Mouse (Mus musculus) layer of hippocampus, postnatal 14 days (tissue): ENCODE data around the gene Tent2. TPM values are rescaled to one million over a fixed set of nuclear protein-coding genes. Genes with fewer than 3 reads are reported as not detected.
"Not testable (repeated sequence)": the region's sequence is repeated elsewhere in the genome, so short reads cannot be mapped to it uniquely, and the experiment has no call there.

Experiments used
- DNase-seq, 2 experiments: peaks; one replicate each; pipeline ENCODE4 v3.0.0; 2021 to 2022; ENCODE audit warnings: low spot score in 2 of 2, mixed read lengths in 1 of 2
- long read RNA-seq, 2 experiments: library from polyadenylated mRNA; stranded (forward); transcript quantifications; one replicate each; pipeline ENCODE4 v2.0.0; 2021
- total RNA-seq, 2 experiments: library from RNA; stranded (reverse); gene quantifications; 2 replicates each; pipeline ENCODE4 v1.2.3; 2021

The Tent2 gene
- total RNA-seq, result 10 to 100 TPM; 20.5 to 20.6 TPM
- long read RNA-seq, experiment 1, transcript Tent2-201 (15 exons, 2,990 nt), result major isoform, 9 of 15 reads
- long read RNA-seq, experiment 1, partial matches to known transcripts, result 0 of 15 reads
- long read RNA-seq, experiment 1, other reads (novel, unspliced or antisense), result 5 of 15 reads
- long read RNA-seq, experiment 2, transcript Tent2-201 (15 exons, 2,990 nt), result major isoform, 7 of 15 reads
- long read RNA-seq, experiment 2, partial matches to known transcripts, result 1 of 15 reads
- long read RNA-seq, experiment 2, other reads (novel, unspliced or antisense), result 5 of 15 reads

DNA sequence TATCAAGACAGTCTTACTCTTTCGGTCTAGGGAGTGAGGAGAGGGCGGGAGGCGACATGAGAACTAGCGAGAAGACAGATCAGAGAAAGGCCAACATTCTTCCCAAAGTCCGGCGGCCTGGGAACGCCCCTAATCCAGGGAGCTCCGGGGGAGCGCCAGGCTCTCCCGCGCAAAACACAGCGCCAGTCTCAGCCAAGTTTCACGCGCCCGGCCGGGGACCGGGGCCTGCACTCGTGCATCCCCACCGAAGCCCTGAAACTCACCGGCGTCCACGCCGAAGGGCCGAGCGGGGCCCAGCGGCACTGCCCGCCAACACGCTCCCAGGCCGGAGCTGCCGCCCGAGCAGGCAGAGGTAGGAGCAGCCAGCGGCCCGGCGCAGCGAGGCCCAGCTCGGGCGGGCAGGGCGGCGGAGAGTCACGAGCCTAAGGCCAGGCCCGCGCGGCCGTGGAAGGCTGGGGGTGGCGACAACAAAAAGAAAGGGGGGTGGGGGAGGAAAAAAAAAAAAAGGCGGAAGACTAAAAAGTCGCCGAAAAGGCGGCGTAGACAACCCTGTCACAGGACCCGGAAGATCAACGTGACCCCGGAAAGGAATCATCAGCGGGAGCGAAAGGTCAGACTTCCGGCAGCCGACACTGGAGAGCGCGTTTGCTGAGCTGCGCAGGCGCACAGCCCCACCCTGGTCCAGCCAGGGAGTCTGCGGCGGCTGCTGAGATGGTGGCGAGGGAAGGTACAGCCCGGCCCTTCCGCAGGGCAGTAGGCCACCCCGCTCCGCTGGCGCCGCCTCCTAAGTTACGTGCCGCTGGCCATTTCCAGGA, at the start of gene Tent2:
TSS of gene Tent2 (minus strand) at position 555 of the 815 bp plus-strand sequence.
- peak; percentile 90 to 96 for DNase-seq

DNA sequence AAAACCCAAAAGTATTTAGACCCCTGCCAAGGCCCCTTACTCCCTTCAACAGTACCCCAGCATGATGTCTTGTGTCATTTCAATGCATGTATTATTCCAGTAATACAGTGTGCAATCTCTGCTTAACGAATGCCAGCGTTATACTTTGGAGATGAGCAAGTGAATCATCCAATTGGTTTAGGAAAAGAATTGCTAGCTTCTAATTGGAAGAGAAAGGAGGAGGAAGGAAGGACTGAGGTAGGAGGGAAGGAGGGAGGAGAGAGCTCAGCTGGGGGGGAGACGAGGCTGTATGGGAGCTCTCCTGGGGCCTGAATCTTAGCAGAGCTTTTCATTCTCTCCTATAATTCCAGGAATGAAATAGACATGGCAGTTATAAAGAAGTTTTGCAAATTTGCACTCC, 49.0 kb upstream of the Tent2 start:
- DNase-seq, result no peak

DNA sequence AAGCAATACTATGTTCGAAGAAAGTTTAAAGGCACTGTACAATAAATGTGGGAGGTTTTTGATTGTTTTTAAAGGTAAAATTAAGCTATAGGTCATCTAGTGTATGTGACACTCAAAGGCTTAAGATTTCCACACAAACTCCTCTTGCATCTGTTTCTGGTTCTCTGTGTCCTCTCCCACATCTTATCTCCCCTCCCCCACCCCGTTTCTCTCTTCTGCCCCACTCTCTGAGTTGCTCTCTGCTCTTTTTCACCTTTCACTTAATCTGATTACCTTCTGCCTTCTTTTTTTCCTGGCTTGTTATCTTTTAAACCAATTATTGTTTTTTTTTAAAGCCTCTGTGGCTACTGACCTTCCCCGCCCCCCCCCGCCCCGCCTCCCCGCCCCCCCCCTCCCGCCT, 47.4 kb upstream of the Tent2 start:
- no peak for DNase-seq

DNA sequence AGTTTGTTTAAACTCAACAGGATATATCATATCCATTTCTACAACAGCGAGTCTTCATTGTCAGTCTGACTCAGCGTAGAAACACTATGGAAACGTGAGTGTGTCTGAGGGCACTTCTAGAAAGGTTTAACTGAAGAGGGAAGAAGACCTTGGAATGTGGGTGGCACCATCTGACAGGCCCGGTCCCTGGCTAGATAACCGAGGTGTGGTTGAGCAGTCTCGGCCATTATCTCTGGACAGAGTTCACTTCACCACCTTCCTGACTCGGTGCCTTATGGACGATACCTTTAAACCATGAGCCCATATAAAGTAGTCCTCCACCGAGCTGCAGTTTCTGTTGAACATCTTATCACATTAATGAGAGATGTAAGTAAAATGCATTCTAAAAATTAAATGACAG, 46.9 kb upstream of the Tent2 start:
- DNase-seq, result no peak

DNA sequence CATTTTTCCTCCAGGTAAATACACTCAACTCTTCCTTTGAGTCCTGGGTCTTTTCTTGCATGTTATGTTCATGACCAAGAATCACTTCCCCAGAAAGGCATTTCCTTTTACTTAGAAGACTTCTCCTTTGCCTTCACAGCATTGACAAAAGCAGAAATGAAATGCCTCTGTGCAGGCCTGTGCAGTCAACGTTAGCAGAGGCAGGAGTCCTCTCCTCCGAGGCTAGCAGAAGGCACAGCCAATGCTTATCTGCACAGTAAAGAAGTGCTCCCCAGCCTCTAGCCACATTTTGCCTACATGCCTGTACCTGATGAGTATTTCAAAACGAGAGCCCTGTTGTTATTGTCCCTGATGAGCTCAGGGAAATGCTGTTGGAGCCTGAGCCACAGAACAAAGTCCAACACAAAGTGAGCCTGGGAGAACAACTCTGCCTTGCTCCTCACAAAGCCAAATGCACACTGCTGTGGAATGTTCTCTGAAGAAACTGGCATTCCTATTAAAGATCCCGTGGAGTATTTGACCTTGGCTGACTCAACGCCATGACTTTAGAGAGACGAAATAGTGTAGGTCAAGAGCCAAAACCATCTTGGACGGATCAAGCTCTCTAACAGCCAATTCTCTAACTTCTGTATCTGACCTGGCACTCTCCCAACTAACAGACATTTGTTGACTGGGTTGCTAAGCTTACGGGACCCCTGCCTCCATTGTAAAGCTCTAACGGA, 45.7 kb upstream of the Tent2 start:
- DNase-seq, result no peak

DNA sequence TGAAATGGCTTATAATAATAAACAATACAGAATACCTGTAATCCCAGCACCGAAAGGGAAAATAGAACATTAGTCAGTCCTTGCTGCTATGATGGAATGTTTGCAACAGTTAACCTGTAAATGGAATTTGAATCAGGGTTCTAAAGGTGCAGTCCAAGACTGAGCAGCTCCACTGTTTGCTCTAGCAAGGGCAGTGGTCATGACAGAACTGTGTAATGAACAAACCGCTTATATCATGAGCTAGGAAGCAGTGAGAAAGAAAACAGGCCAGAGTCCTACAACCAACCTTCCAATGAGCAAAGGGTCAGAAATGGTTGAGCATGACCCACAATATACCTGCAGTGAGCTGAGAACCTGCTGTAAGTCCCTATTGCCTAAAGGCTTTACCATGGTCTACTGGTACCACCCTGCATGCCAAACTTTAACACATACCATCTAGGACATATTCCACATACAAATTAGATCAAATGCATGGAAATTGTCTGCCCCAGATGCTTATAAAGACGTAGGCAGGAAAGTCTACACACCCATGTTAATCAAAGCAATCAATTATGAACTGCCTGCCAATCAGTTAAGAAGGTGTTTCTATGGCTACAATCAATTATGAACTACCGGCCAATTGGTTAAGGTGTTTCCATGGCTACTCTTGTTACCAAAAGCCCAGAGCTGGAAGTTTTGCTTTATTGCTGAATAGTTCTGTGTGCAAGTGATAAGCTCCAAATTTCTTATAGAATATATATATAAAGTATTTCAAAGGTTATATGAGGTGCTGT, 42.3 kb upstream of the Tent2 start:
- DNase-seq, result no peak

DNA sequence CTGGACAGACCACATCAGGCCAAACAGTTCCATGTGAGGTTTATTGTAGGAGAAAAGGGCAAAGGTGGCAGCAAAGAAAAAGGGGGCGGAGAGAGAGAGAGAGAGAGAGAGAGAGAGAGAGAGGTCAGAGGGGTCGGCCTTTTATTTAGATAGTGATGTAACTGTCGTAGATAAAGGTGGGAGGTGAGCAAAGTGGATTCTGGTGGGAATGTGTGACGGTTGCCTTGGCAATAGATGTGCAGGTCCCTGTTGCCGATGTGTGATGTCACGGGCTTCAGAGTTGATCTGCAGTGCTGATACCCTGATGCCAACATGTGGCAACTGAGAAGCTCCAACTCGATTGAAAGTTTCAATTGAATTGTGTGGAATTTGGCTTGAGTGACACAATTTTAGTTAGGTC, 40.1 kb upstream of the Tent2 start:
- no peak for DNase-seq

DNA sequence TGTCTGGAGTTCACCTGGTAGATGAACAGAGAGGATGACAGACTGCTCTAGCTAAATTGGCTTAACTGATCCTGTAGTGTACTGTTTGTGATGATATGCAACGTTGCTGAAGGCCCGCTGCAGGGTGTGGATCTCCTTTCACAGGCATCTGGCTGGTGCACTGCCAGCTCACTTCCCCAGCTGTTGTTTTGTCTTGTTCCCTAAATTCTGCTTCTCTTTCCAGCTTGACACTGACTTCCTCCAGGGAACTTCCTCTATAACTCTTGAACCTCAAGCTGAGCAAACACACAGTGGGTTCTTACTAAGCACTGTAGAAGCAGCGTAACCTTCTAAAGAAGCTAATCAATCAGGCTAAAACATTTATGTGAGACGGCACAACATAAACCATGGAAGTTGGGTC, 38.8 kb upstream of the Tent2 start:
- no peak for DNase-seq

DNA sequence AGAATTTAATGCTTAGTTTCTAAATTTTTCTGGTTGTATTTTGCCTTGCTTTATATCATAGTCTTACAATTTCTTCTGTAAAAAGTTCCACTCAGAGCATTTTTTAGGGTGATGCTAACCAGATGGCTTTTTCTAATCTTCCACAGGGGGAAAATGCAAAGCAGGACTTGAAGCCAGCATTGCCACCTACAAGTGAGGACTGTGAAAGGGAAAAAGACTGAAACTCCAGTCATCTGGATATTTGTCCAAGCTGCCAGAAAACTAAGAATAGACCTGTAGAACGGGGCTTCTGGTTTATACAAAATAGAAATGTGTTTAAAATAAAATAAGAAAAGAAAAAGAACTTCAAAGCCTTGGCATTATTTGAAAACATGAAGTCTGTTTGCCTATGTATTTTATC, 19.6 kb upstream of the Tent2 start:
- DNase-seq, result no peak

DNA sequence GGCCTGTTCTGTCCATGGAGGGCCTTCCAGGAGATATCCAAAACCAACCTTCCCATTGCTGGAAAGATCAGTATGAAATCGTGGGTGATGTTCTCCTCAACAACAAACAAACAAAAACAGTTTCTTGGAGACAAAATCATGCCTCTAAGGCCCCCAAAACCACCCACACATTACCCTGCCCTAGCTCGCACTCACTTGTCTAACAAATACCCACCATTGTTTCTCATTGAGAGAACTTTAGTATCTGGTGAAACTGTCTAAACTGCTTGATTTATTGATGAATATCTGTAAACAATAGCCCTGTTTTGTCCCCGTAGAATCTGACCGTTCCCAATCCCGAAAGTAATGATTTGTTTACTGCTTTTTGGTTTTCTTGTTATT, 451 bp upstream of the Tent2 start:
- DNase-seq, result no peak

DNA sequence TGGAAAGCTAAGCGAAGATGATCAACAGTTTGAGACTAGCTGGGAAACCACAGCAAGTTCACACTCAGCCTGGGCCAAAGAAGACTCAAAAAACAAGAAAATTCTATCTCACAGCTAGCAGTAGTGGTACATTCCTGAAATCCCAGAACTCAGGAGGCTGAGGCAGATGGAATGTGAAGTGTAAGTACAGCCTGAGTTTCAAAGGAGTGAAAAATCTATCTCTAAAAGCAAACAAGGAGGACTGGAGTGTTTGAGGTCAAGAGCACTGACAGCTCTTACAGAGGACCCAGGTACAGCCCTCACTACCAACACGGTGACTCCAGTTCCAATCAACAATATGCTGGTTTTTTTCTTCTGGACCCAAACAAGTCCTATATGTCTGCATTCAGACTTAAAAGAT, 2.8 kb downstream of the Tent2 start:
- DNase-seq, result no peak

DNA sequence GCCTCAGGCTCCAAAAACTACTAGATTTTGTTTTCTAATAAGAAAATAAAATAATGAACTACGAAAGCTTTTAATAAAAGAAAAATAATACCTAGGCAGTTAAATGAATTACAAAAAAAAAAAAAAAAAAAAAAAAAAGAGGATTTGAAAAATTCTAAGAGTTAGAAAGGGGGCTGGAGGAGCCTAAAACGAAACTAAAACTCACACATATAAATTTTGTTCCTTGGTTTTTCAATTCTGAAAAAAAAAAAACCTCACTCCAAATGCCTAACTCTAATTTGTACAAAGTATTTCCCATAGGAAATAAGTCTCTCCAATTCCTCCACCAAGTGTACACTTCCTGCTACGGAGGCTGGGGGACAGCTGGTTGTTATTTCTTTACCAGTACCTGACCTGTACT, 3.4 kb downstream of the Tent2 start:
- no peak for DNase-seq

DNA sequence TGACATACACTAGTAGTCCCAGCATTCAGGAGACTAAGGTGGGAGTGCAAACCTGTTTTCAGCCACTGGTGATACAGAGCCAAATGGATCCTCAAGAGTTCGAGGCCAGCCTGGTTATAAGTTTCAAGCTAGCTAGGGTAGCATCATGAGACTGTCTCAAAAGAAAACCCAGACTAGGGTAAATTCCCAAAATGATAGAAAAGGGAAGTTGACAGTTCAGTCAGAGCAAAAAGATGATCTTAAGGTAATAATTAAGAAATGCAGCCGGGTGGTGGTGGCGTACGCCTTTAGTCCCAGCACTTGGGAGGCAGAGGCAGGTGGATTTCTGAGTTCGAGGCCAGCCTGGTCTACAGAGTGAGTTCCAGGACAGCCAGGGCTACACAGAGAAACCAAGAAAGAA, 4.4 kb downstream of the Tent2 start:
- not testable (repeated sequence) for DNase-seq

DNA sequence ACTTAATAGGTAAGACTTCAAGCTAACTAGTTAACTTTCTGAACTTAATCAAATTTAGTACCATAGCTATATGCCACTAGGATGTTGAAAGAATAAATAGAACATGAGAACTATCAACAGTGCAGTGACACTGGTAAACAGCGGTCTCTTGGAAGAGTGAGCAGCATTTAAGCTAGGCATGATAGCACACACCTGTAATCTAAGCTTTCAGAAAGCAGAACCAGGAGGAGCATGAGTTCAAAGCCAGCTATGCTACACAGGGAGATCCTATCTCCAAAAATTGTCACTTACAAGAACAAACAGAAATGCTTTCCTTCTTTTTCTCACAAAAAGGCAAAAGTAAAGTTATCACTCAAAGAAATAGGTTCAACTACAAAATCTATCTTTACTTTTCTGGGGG, 11.8 kb downstream of the Tent2 start:
- DNase-seq, result no peak

DNA sequence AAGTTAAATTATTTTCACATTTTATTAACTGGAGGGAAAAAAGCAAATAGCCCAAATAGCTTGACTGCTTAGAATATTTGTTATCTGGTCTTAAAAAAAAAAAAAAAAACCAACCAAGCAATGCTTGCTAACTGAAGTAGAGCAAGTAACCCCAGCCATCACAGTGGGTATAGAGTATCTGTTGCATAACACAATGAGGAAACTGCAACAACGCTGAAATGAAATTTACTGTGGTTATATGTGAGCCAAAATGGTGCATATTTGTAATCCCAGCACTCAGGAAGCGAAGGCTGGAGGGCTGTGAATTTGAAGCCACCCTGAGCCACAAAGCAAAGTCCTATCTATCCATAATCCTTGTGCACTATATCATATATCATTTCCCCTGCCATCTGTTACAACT, 12.7 kb downstream of the Tent2 start:
- DNase-seq, result no peak

DNA sequence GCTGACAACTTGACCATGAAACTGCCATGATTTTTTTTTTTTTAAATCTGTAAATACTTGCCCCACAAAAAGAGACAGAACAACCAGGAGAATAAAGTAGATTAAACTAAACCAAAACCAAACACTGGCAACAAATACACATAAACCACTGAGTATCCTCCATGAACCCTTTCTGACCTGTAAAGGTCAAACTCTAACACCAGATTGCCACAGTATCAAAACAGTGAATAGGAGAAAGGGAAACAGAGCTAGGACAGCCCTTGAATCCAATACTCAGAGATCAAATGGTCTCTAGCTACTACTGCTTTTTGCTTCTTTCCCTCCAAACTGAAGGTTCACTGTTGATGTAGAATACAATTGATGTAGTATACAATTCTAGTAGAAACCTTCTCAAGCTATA, 14.6 kb downstream of the Tent2 start:
- no peak for DNase-seq

DNA sequence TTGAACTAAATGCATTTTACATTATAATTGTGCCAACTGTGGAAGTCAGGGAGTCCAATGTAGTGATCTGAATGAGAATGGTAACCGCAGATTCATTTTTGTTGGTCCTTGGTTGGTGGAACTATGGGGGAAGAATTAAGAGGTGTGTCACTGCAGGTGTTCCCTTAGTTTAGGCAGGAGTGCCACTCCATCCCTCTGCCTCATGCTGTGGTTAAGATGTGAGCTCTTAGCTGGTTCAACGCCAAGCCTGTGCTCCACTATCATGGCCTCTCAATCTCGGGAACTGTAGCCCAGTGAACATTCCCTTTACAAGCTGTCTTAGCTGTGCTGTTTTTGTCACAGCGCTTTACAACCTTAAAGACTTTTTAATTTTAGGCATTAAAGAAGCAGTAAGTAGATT, 28.9 kb downstream of the Tent2 start:
- DNase-seq, result no peak

DNA sequence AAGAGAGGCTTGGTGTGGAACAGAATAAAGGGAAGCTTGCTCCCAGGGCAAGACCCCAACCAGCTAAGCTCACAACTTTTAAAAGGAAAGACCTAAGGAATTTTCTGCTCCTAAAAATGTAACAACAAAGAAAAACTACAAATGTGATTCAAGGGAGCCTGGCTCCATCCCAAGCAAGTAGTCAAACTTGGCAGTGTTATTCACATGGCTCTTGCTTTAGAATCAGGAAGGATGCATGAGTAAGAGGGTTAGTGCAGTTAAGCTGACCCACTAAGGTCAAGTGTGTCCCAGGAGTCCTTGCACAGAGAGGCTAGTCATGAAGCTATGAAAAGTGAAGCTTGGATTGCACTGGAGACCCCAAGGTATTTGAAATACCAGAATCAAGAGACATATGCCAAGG, 29.7 kb downstream of the Tent2 start:
- DNase-seq, result no peak

DNA sequence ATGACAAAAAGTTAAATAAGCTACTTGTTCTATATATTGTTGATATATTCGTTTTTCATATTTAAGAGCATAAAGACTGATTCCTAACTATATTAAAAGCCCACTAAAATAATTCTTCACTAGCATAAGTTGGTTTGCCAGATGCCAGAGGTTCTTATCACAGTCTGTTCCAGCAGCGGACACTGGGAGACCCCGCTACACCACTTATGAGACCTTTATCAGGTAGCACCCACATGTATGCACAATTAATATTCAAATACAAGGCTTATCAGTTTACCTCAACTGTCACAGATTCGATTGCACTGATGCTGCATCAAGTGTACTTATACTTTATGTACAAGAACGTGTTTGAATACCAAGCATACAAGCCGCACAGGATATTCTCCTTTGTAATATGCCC, 33.9 kb downstream of the Tent2 start:
- no peak for DNase-seq

DNA sequence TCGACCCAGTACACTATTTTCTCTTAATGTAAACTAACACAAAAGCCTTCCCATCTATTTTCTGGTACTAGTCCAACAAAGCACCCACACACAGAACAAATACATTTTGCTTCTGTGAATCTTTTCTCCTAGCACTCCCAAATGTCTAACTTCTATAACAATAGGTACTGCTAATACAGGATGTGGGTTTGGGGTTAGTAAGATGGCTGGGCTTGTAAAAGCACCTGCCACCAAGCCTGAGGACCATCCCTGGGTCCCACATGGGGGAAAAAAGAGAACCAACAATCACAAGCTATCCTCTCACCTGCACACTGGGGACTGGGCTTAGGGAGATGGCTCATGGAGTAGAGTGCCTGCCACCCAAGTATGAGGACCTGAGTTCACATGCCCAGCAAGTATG, 38.9 kb downstream of the Tent2 start:
- DNase-seq, result no peak

DNA sequence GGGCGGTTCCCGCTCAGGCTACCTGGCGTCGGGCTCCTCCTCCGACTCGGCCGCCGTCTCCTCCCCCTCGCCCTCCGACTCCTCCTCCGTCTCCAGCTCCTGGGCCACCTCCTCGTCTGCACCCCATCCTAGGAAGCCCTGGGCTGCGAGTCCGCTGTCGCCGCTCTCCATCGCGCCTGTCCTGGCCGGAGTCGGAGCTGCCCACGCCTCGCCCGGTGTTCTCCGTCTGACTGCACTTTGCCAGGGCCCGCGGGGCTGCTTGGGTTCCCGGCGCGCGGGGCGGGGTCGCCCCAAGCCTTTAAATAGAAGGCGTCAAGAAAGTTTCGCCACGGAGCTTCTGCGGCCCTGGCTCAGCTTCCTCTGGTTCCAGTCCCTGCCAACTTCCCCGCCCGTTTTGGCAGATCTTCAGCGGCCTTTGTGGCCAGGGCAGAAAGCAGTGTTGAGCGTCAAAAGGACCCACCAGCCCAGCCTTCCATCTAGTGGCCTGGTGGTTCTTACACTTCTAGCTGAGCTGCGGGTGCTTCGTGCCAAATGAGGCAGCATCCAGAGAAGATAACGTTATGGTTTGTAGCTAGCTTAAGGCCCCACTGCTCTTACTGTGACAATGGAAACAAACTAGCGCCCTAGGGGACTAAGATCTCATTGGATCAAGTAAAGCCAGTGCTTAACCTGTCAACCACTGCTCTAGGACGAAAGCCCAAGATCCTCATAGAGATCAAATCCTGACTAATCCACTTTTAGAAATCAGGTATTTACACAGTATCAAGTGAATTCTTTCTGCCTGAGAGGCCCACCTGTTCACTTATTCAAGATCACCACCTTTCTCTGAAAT, 47.6 kb downstream of the Tent2 start, which contains the start of gene Cmya5:
TSS of gene Cmya5 (minus strand) at position 389 of the 832 bp plus-strand sequence.
- peak; percentile 79 to 90 for DNase-seq
